Mouse (Mus musculus) kidney, adult 2 months (tissue): ENCODE measurements around the gene Tmem51.

Experiments used
- CTCF ChIP-seq: fragments of 200-500 bp; conservative IDR thresholded peaks from 2 replicates; pipeline ENCODE4 v1.5.1; 2011; ENCODE audit warnings: low read depth, mild to moderate bottlenecking, control low read depth, low read length, moderate library complexity, mixed read lengths; ENCODE audit not compliant: insufficient read depth, insufficient read length
- POLR2A ChIP-seq: fragments of 200-500 bp; IDR thresholded peaks from one replicate; pipeline ENCODE4 v1.6.1; 2011; ENCODE audit warnings: low read depth, low read length, control low read depth

GRCm38 (mm10) chr4:141983689-141984088, 100.4 kb downstream of the Tmem51 start:
- TF ChIP-seq CTCF (no peak), POLR2A (no peak)
